Mouse (Mus musculus): ENCODE results near the gene Btn1a1.

- TF ChIP-seq POLR2A (IDR thresholded peaks at IDR 0.05; ENCODE audit: borderline replicate concordance, extremely low read depth, low read depth, low read length), result no peak
- TF ChIP-seq CTCF (IDR thresholded peaks at IDR 0.05; ENCODE audit: insufficient read depth, low read length), result no peak
These were observed 35.8 kb downstream of the Btn1a1 start for GRCm38 (mm10) chr13:23429771-23430380.
